Mouse (Mus musculus) CD4-positive, CD25-positive, alpha-beta regulatory T cell (primary cell): Measurements from ENCODE around the gene Gm21394. TPM values are rescaled to one million over a fixed set of nuclear protein-coding genes. Genes with fewer than 3 reads are reported as not detected.

Experiments used
- polyA plus RNA-seq: library from polyadenylated mRNA; unstranded; fragments of 100-300 nt; shearing (Covaris generic); gene quantifications from one replicate; pipeline ENCODE4 v1.2.1, GENCODE M21; 2017

The Gm21394 gene
- polyA plus RNA-seq = not detected

GRCm38 (mm10) chrY:84564807-84565206 lies at the start of gene Gm21394:
Gene Gm21394 (minus strand): TSS chrY:84564907.

Other genes with a start within 250 kb of the Gm21394 start
- gene Gm21409, start 181.8 kb upstream of the Gm21394 start, polyA plus RNA-seq = not detected